Mouse (Mus musculus): Measurements from ENCODE around the gene Gstt3. TPM values are rescaled to one million over a fixed set of nuclear protein-coding genes. Genes with fewer than 3 reads are reported as not detected.

The Gstt3 gene
- 1.0 and 1.2 TPM in 2 replicates for polyA plus RNA-seq (2014; fragmentation: Nextera tagmentation; extraction: Ambion mirVana)

DNA sequence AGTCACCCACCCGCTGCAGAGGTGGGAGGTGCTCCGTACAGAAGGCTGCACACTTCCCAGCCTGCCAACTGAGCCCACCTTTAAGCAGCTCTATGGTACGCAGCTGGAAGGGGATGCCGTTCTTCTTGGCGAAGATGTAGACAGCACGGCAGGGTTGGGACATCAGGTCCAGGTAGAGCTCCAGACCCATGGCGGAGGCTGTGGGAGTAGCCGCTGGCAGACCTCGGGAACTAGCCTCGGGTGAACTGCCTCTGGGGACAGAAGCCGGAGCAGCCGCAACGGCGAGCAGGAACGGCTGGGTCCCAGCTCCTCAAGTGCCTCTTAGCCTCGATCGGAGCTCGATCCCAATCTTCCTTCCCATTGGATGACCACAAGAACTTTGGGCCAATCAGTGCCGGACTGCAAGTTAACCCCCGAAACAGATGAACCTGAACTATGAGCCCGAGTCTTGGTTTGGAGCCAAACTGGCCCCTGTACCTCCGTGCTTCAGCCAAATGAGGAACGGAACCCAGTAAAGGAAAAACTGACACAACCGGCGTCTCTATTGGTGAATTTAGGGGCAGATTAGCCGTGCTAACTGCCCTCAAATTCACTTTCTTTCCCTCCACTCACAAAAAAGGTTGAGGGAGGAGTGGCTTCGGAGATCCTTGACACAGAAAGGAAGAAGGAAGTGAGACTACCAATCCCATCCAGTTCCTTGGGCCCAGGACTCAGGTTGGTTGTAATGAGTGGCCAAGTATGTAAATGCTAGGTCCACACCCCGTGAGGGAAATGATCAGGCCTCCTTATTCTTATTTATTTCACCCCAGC, at the start of gene Gstt3, which contains the start of gene Gm20441:
TSS of gene Gstt3 (minus strand) at position 646 of the 810 bp plus-strand sequence.
TSS of gene Gm20441 (minus strand) at position 186 of the 810 bp plus-strand sequence.
- ATAC-seq (ENCODE audit: low FRiP score), result peak; percentile 68

DNA sequence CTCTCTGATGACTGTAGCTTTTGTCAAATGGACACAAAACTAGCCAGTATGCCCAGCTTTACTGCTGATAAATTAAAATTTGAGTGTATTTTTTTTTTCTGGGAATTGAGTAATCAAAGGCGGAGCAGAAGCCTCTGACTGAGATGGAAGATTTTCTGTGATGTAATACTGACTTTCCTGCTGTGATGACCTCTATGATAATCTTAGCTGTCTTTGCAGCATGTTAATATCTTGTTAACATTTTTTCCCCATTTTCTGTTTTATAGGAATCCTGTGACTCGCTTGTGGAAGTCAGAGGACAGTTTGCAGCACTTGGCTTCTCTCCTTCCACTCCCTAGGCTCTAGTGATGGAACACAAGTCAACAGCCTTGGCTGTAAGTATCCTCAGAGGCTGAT, 49.1 kb upstream of the Gstt3 start:
- no peaks in the 10 kb centered on the region for H3K36me3 ChIP-seq (ENCODE audit: control insufficient read depth, insufficient read depth, low read length)
- no peak overlapping the region for H3K9ac ChIP-seq (ENCODE audit: low read length)
- H3K4me3 ChIP-seq (ENCODE audit: low read depth, low read length), result no peak overlapping the region
- no peak overlapping the region for H3K4me2 ChIP-seq
- no peak overlapping the region for H3K27ac ChIP-seq (ENCODE audit: low read depth, low read length)
- 89% methylated on average over 2 of the region's 2 CpGs for WGBS
- no peak for ATAC-seq (ENCODE audit: low FRiP score)
- H3K9me3 ChIP-seq (ENCODE audit: control insufficient read depth, low read length), result no peaks in the 10 kb centered on the region
- no peak for DNase-seq (ENCODE audit: low spot score, missing footprints)
- peaks cover 7% of the 10 kb centered on the region; the same call in 1 of the 2 replicates for H3K27me3 ChIP-seq (ENCODE audit: control insufficient read depth, insufficient read depth, low read length)
- peaks cover 8% of the 10 kb centered on the region; the same call in 1 of the 2 replicates for H3K4me1 ChIP-seq (ENCODE audit: control insufficient read depth, insufficient read depth, low read length)

More for the DNA sequence above, at the start of gene Gstt3, which contains the start of gene Gm20441:
- Histone ChIP-seq H3K4me2 (peak within 1 kb of the TSS; percentile 85), H3K27ac (ENCODE audit: low read depth, low read length) (no peak within 1 kb of the TSS), H3K9me3 (ENCODE audit: control insufficient read depth, low read length) (no peaks in the 10 kb centered on the region), H3K36me3 (ENCODE audit: control insufficient read depth, insufficient read depth, low read length) (no peaks in the 10 kb centered on the region), H3K4me3 (ENCODE audit: low read depth, low read length) (peak within 1 kb of the TSS; percentile 38), H3K9ac (ENCODE audit: low read length) (peak within 1 kb of the TSS; percentile 54), H3K4me1 (ENCODE audit: control insufficient read depth, insufficient read depth, low read length) (peaks cover 4% of the 10 kb centered on the region), H3K27me3 (ENCODE audit: control insufficient read depth, insufficient read depth, low read length) (peaks cover 21% of the 10 kb centered on the region)
- peak; percentile 93 for DNase-seq (ENCODE audit: low spot score, missing footprints)
- 2% methylated on average over 28 of the region's 28 CpGs for WGBS

DNA sequence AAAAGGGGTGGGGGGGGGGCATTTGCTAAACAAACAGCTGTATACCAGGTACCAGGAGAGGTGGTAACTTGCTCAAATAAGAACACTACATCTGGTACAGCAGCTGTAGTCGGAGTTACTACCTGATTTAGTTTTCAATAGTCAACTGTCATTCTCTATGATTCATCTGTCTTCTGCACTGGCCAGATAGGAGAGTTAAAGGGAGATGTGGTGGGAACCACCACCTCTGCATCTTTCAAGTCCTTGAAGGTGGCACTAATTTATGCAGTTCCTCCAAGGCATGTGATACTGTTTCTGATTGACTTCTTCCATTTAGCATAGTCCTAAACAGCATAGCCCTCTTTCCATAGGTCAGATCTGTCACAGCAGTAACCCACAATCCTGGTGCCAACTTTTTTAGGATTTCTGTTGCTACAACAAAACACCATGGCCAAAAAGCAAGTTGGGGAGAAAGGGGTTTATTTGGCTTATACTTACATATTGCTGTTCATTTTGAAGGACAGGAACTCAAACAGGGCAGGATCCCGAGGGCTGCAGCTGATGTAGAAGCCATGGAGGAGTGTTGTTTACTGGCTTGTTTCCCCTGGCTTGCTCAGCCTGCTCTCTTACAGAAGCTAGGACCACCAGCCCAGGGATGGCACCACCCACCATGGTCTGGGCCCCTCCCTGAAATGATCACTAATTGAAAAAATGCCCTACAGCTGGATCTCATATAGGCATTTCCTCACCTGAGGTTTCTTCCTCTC, 48.5 kb upstream of the Gstt3 start:
- no peaks in the 10 kb centered on the region for H3K36me3 ChIP-seq (ENCODE audit: control insufficient read depth, insufficient read depth, low read length)
- peaks cover 4% of the 10 kb centered on the region; the same call in 1 of the 2 replicates for H3K27me3 ChIP-seq (ENCODE audit: control insufficient read depth, insufficient read depth, low read length)
- H3K9ac ChIP-seq (ENCODE audit: low read length), result no peak overlapping the region
- DNase-seq (ENCODE audit: low spot score, missing footprints), result no peak
- peaks cover 7% of the 10 kb centered on the region; the same call in 1 of the 2 replicates for H3K4me1 ChIP-seq (ENCODE audit: control insufficient read depth, insufficient read depth, low read length)
- WGBS, result 94% methylated on average over 2 of the region's 2 CpGs
- no peak overlapping the region for H3K4me3 ChIP-seq (ENCODE audit: low read depth, low read length)
- H3K27ac ChIP-seq (ENCODE audit: low read depth, low read length), result no peak overlapping the region
- no peak overlapping the region for H3K4me2 ChIP-seq
- ATAC-seq (ENCODE audit: low FRiP score), result no peak
- H3K9me3 ChIP-seq (ENCODE audit: control insufficient read depth, low read length), result no peaks in the 10 kb centered on the region

DNA sequence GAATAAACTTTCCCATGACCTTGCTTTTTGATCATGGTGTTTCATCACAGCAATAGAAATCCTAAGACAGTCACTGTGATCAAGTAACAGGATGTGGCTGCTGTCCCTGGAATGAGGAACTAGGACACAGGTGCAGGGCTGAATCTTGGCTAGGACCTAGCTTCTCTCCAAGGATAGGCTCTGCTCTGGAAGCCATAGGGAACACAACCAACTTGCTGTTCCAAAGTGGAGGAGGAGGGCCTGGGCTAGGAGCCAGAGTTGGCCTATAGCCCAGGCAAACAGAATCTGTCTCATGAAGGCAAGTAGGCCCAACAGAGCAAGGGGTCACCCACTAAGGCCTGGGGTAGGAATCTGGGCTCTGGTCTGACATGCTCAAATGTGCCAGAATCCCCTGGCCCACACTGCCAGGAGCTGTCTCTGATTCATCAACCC, 47.3 kb upstream of the Gstt3 start:
- peaks cover 2% of the 10 kb centered on the region; the same call in 1 of the 2 replicates for H3K4me1 ChIP-seq (ENCODE audit: control insufficient read depth, insufficient read depth, low read length)
- no peak overlapping the region for H3K4me3 ChIP-seq (ENCODE audit: low read depth, low read length)
- H3K9me3 ChIP-seq (ENCODE audit: control insufficient read depth, low read length), result no peaks in the 10 kb centered on the region
- H3K4me2 ChIP-seq, result no peak overlapping the region
- H3K27ac ChIP-seq (ENCODE audit: low read depth, low read length), result no peak overlapping the region
- no peak overlapping the region for H3K9ac ChIP-seq (ENCODE audit: low read length)
- no peak for DNase-seq (ENCODE audit: low spot score, missing footprints)
- H3K36me3 ChIP-seq (ENCODE audit: control insufficient read depth, insufficient read depth, low read length), result no peaks in the 10 kb centered on the region
- ATAC-seq (ENCODE audit: low FRiP score), result no peak
- H3K27me3 ChIP-seq (ENCODE audit: control insufficient read depth, insufficient read depth, low read length), result no peaks in the 10 kb centered on the region; the same call in 1 of the 2 replicates

DNA sequence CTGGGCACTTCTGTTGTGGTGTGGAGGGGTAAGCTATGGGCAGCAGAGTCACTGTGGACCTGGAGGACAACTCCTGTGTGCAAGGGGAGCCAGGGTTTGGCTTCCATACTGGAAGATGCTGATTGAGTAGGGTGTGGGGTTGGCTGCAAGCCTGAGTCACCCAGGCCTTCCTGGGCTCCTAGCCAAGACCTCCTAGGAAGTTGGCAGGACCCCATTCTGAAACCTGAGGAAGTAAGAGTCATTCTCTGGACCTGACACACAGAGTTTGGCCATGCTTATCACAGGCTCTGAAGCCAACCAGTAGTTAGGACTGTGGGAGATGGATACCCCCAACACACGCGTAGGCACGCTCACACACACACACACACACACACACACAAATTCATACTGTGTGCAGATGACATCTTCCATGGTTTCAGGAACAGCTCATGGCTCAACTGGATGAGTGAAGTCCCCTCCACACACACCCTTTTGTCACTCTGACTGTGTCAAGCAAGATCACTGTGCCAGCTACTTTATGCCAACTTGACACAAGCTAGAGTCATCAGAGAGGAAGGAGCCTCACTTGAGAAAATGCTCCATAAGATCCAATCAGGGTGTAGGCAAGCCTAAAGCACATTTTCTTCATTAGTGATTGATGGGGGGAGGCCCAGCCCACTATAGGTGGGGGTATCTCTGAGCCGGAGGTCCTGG, 46.6 kb upstream of the Gstt3 start:
- no peak for ATAC-seq (ENCODE audit: low FRiP score)
- 86% methylated on average over 4 of the region's 4 CpGs for WGBS
- DNase-seq (ENCODE audit: low spot score, missing footprints), result no peak
- no peak overlapping the region for H3K9ac ChIP-seq (ENCODE audit: low read length)
- H3K36me3 ChIP-seq (ENCODE audit: control insufficient read depth, insufficient read depth, low read length), result no peaks in the 10 kb centered on the region
- H3K4me1 ChIP-seq (ENCODE audit: control insufficient read depth, insufficient read depth, low read length), result no peaks in the 10 kb centered on the region
- no peaks in the 10 kb centered on the region for H3K9me3 ChIP-seq (ENCODE audit: control insufficient read depth, low read length)
- H3K27ac ChIP-seq (ENCODE audit: low read depth, low read length), result no peak overlapping the region
- H3K4me2 ChIP-seq, result no peak overlapping the region
- H3K27me3 ChIP-seq (ENCODE audit: control insufficient read depth, insufficient read depth, low read length), result no peaks in the 10 kb centered on the region
- H3K4me3 ChIP-seq (ENCODE audit: low read depth, low read length), result no peak overlapping the region

DNA sequence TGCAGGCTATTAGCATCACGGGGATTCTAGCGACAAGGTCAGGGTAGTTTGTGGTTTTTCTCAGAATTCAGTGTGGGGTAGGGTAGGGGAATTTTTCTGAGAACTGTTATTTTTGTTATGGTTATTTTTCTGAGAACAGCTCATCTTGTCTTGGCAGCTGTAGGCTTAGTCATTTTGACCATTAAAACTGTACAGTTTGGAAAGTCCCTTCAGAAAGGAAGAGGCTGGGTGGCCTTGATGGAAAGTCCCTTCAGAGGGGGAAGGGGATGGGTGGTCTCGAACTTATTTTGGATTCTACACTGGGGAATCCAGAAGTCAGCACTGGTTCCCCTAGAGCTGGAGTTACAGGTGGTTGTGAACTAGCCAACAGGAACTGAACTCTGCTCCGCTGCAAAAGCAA, 43.3 kb upstream of the Gstt3 start:
- no peak overlapping the region for H3K27ac ChIP-seq (ENCODE audit: low read depth, low read length)
- no peaks in the 10 kb centered on the region for H3K9me3 ChIP-seq (ENCODE audit: control insufficient read depth, low read length)
- no peak overlapping the region for H3K9ac ChIP-seq (ENCODE audit: low read length)
- no peak for DNase-seq (ENCODE audit: low spot score, missing footprints)
- H3K4me2 ChIP-seq, result no peak overlapping the region
- 86% methylated on average over 4 of the region's 4 CpGs for WGBS
- no peaks in the 10 kb centered on the region for H3K36me3 ChIP-seq (ENCODE audit: control insufficient read depth, insufficient read depth, low read length)
- no peak overlapping the region for H3K4me3 ChIP-seq (ENCODE audit: low read depth, low read length)
- H3K27me3 ChIP-seq (ENCODE audit: control insufficient read depth, insufficient read depth, low read length), result no peaks in the 10 kb centered on the region
- no peak for ATAC-seq (ENCODE audit: low FRiP score)
- no peaks in the 10 kb centered on the region for H3K4me1 ChIP-seq (ENCODE audit: control insufficient read depth, insufficient read depth, low read length)

DNA sequence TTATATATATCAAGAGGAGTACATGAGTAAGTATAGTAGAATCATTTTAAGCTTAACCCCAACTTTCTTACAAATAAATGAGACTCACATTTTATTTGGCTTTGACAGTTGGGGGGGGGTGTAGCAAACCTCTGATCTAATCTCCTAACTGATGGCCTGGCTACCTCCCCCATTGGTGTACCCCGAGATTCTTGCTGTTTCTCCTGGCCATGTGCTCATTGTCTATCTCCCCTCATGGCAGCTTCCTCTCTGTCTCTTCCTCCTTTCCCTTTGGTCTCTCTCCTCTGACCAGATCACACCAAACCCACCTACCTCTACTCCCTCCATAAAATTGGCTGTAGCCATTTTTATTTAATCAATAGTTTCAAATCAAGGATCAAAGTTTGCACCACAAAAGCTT, 42.6 kb upstream of the Gstt3 start:
- 92% methylated on average over 1 of the region's 1 CpGs for WGBS
- DNase-seq (ENCODE audit: low spot score, missing footprints), result no peak
- H3K27me3 ChIP-seq (ENCODE audit: control insufficient read depth, insufficient read depth, low read length), result no peaks in the 10 kb centered on the region
- H3K4me3 ChIP-seq (ENCODE audit: low read depth, low read length), result no peak overlapping the region
- no peak overlapping the region for H3K9ac ChIP-seq (ENCODE audit: low read length)
- ATAC-seq (ENCODE audit: low FRiP score), result no peak
- H3K4me1 ChIP-seq (ENCODE audit: control insufficient read depth, insufficient read depth, low read length), result no peaks in the 10 kb centered on the region
- H3K36me3 ChIP-seq (ENCODE audit: control insufficient read depth, insufficient read depth, low read length), result no peaks in the 10 kb centered on the region
- no peak overlapping the region for H3K4me2 ChIP-seq
- H3K9me3 ChIP-seq (ENCODE audit: control insufficient read depth, low read length), result no peaks in the 10 kb centered on the region
- H3K27ac ChIP-seq (ENCODE audit: low read depth, low read length), result no peak overlapping the region

DNA sequence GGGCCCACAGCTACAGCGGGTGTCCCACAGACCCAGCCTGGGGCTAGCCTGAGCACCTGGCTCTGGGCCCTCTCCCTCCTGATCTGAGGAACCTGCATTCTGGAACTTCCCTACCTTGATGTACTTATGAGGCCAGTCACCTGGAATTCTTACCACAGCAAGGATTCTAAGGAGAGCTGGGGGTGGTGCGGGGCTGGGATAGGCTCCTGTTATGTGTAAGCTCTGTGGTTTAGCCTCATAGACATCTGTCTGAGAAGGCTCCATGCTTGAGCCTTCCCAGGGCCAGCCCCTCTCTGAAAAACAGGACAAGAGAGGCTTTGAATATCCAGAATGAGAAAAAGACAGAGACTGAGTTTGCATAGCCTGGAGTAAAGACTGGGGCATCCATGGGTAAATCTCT, 41.2 kb upstream of the Gstt3 start, which contains the start of gene Gstt4:
TSS of gene Gstt4 (minus strand) at position 101 of the 400 bp plus-strand sequence.
- no peak within 1 kb of the TSS for H3K4me2 ChIP-seq
- H3K9me3 ChIP-seq (ENCODE audit: control insufficient read depth, low read length), result no peaks in the 10 kb centered on the region
- H3K4me3 ChIP-seq (ENCODE audit: low read depth, low read length), result no peak within 1 kb of the TSS
- no peak for ATAC-seq (ENCODE audit: low FRiP score)
- no peak within 1 kb of the TSS for H3K27ac ChIP-seq (ENCODE audit: low read depth, low read length)
- no peak for DNase-seq (ENCODE audit: low spot score, missing footprints)
- WGBS, result 96% methylated on average over 2 of the region's 2 CpGs
- H3K4me1 ChIP-seq (ENCODE audit: control insufficient read depth, insufficient read depth, low read length), result no peaks in the 10 kb centered on the region
- H3K36me3 ChIP-seq (ENCODE audit: control insufficient read depth, insufficient read depth, low read length), result no peaks in the 10 kb centered on the region
- H3K9ac ChIP-seq (ENCODE audit: low read length), result no peak within 1 kb of the TSS
- no peaks in the 10 kb centered on the region for H3K27me3 ChIP-seq (ENCODE audit: control insufficient read depth, insufficient read depth, low read length)
